Mouse (Mus musculus) CD4-positive, CD25-positive, alpha-beta regulatory T cell, adult 4 months (primary cell): ENCODE data around the gene Olfr1185-ps1. TPM values are rescaled to one million over a fixed set of nuclear protein-coding genes. Genes with fewer than 3 reads are reported as not detected.
"Not testable (repeated sequence)": the region's sequence is repeated elsewhere in the genome, so short reads cannot be mapped to it uniquely, and the experiment has no call there.

Experiments used
- ATAC-seq: one replicate; pipeline ENCODE4 v1.8.0; 2017
- polyA plus RNA-seq, 2 experiments: library from polyadenylated mRNA; unstranded; fragments of 100-300 nt; shearing (Covaris generic); gene quantifications; one replicate each; pipeline ENCODE4 v1.2.1; 2017

The Olfr1185-ps1 gene
- under 1 TPM in 1 of 2 experiments, not detected in 1; 0.44 TPM for polyA plus RNA-seq

- ATAC-seq, result no peak
Observed at GRCm38 (mm10) chr2:88493020-88493419, at the start of gene Olfr1185-ps1. Gene Olfr1185-ps1 (plus strand): TSS chr2:88493320.

GRCm38 (mm10) chr2:88449031-88449430, 44.1 kb upstream of the Olfr1185-ps1 start, which contains the start of gene Gm13757:
Gene Gm13757 (minus strand): TSS chr2:88449131.
- no peak for ATAC-seq

GRCm38 (mm10) chr2:88454567-88454966, 38.6 kb upstream of the Olfr1185-ps1 start, which contains the start of gene Olfr1183:
Gene Olfr1183 (plus strand): TSS chr2:88454867.
- ATAC-seq, result not testable (repeated sequence)

- no peak for ATAC-seq
Observed at GRCm38 (mm10) chr2:88483298-88483697, 9.8 kb upstream of the Olfr1185-ps1 start, which contains the start of gene Olfr1184. Gene Olfr1184 (plus strand): TSS chr2:88483598.

- ATAC-seq, result no peak
Observed at GRCm38 (mm10) chr2:88518251-88518650, 25.1 kb downstream of the Olfr1185-ps1 start, which contains the start of gene Olfr1186. Gene Olfr1186 (plus strand): TSS chr2:88518551.

GRCm38 (mm10) chr2:88525720-88526119, 32.6 kb downstream of the Olfr1185-ps1 start:
- ATAC-seq, result no peak

Other genes with a start within 250 kb of the Olfr1185-ps1 start
- under 1 TPM in 1 of 2 experiments, not detected in 1; 0.13 TPM for gene Olfr1173, start 213.4 kb upstream of the Olfr1185-ps1 start, polyA plus RNA-seq
- gene Olfr1174-ps, start 178.2 kb upstream of the Olfr1185-ps1 start, polyA plus RNA-seq, result not detected
- gene Olfr1175-ps, start 166.1 kb upstream of the Olfr1185-ps1 start, polyA plus RNA-seq, result not detected
- not detected for gene Olfr1176, start 156.6 kb upstream of the Olfr1185-ps1 start, polyA plus RNA-seq
- not detected for gene Olfr1177-ps, start 146.8 kb upstream of the Olfr1185-ps1 start, polyA plus RNA-seq
- gene Olfr1178, start 106.3 kb upstream of the Olfr1185-ps1 start, polyA plus RNA-seq, result under 1 TPM in 1 of 2 experiments, not detected in 1; 0.17 TPM
- not detected for gene Olfr1179, start 86.9 kb upstream of the Olfr1185-ps1 start, polyA plus RNA-seq
- not detected for gene Olfr1180, start 74.2 kb upstream of the Olfr1185-ps1 start, polyA plus RNA-seq
- not detected for gene Olfr1181, start 67.1 kb upstream of the Olfr1185-ps1 start, polyA plus RNA-seq
- gene Gm13757, start 44.2 kb upstream of the Olfr1185-ps1 start, polyA plus RNA-seq, result not detected
- not detected for gene Olfr1183, start 38.5 kb upstream of the Olfr1185-ps1 start, polyA plus RNA-seq
- gene Olfr1184, start 9.7 kb upstream of the Olfr1185-ps1 start, polyA plus RNA-seq, result not detected
- not detected for gene Olfr1186, start 25.2 kb downstream of the Olfr1185-ps1 start, polyA plus RNA-seq
- not detected for gene Olfr1188, start 63.6 kb downstream of the Olfr1185-ps1 start, polyA plus RNA-seq
- gene Olfr1189, start 93.1 kb downstream of the Olfr1185-ps1 start, polyA plus RNA-seq, result not detected
- not detected for gene Olfr1191-ps1, start 147.2 kb downstream of the Olfr1185-ps1 start, polyA plus RNA-seq
- gene Olfr1192-ps1, start 155.2 kb downstream of the Olfr1185-ps1 start, polyA plus RNA-seq, result under 1 TPM; 0.15 to 0.16 TPM
- gene Olfr1193, start 182.3 kb downstream of the Olfr1185-ps1 start, polyA plus RNA-seq, result not detected
- gene Olfr1195, start 195.9 kb downstream of the Olfr1185-ps1 start, polyA plus RNA-seq, result under 1 TPM in 1 of 2 experiments, not detected in 1; 0.12 TPM
- gene Olfr1196, start 211.3 kb downstream of the Olfr1185-ps1 start, polyA plus RNA-seq, result not detected
- under 1 TPM in 1 of 2 experiments, not detected in 1; 0.20 TPM for gene Olfr1197, start 239.0 kb downstream of the Olfr1185-ps1 start, polyA plus RNA-seq